Mouse (Mus musculus) kidney, embryonic 16.5 days (tissue): ENCODE results near the gene Panx3. TPM values are rescaled to one million over a fixed set of nuclear protein-coding genes. Genes with fewer than 3 reads are reported as not detected.

ENCODE experiments used
- ATAC-seq: fragments of 200-750 bp; cut with Nextera tagmentation; 2 replicates; pipeline ENCODE4 v1.8.0; 2017; ENCODE audit warnings: moderate TSS enrichment; ENCODE audit not compliant: low FRiP score, low TSS enrichment
- H3K27ac ChIP-seq: fragments of 300-500 bp; sonication (generic); 2 replicates; pipeline ENCODE4 v1.5.1; 2014; ENCODE audit warnings: low read length
- H3K27me3 ChIP-seq: fragments of 300-500 bp; sonication (generic); 2 replicates; pipeline ENCODE4 v1.6.1; 2014; ENCODE audit warnings: low read length, control low read depth, mixed read lengths; ENCODE audit not compliant: insufficient read depth
- H3K36me3 ChIP-seq: fragments of 300-500 bp; sonication (generic); 2 replicates; pipeline ENCODE4 v1.6.1; 2014; ENCODE audit warnings: low read length, control low read depth, mixed read lengths; ENCODE audit not compliant: insufficient read depth
- H3K4me1 ChIP-seq: fragments of 300-500 bp; sonication (generic); 2 replicates; pipeline ENCODE4 v1.6.1; 2014; ENCODE audit warnings: low read length, control low read depth, mixed read lengths; ENCODE audit not compliant: insufficient read depth
- H3K4me2 ChIP-seq: fragments of 300-500 bp; sonication (generic); replicated peaks from 2 replicates; pipeline ENCODE4 v1.6.1; 2014; ENCODE audit warnings: low read depth, low read length
- H3K4me3 ChIP-seq: fragments of 300-500 bp; sonication (generic); 2 replicates; pipeline ENCODE4 v1.5.1; 2014; ENCODE audit warnings: mild to moderate bottlenecking, low read length
- H3K9ac ChIP-seq: fragments of 300-500 bp; sonication (generic); replicated peaks from 2 replicates; pipeline ENCODE4 v1.6.1; 2014; ENCODE audit warnings: low read length
- H3K9me3 ChIP-seq: fragments of 300-500 bp; sonication (generic); 2 replicates; pipeline ENCODE4 v1.6.1; 2016; ENCODE audit warnings: low read length, control low read depth
- WGBS: fragments of 180-500 bp; shearing (Covaris S2); extraction: QIAGEN DNeasy Blood & Tissue Kit; methylation state at CpG from one replicate; pipeline ENCODE4 v1.1.7; 2014; 5-methylcytosine and 5-hydroxymethylcytosine counted together
- polyA plus RNA-seq: library from polyadenylated mRNA; unstranded; fragments of >200 nt; fragmentation: Nextera tagmentation; extraction: Ambion mirVana; gene quantifications from 2 replicates; pipeline ENCODE4 v1.2.1, GENCODE M21; 2015

Gene Panx3
- polyA plus RNA-seq, 1 experiment from 2014 or later = not detected

- no peaks in the 10 kb centered on the region for H3K9me3 ChIP-seq
- H3K36me3 ChIP-seq = no peaks in the 10 kb centered on the region
- no peak overlapping the region for H3K4me3 ChIP-seq
- no peaks in the 10 kb centered on the region for H3K27me3 ChIP-seq
- no peak overlapping the region for H3K27ac ChIP-seq
- WGBS = 61% methylated on average over 2 of the region's 2 CpGs
- H3K4me1 ChIP-seq = no peaks in the 10 kb centered on the region
- H3K9ac ChIP-seq = no peak overlapping the region
- H3K4me2 ChIP-seq = no peak overlapping the region
- ATAC-seq = no peak
Observed at GRCm38 (mm10) chr9:37664604-37665003, 4.4 kb downstream of the Panx3 start.

- H3K9me3 ChIP-seq = no peaks in the 10 kb centered on the region
- no peak overlapping the region for H3K4me2 ChIP-seq
- 78% methylated on average over 1 of the region's 1 CpGs for WGBS
- H3K4me3 ChIP-seq = no peak overlapping the region
- no peaks in the 10 kb centered on the region for H3K36me3 ChIP-seq
- no peak overlapping the region for H3K27ac ChIP-seq
- H3K4me1 ChIP-seq = no peaks in the 10 kb centered on the region
- no peaks in the 10 kb centered on the region for H3K27me3 ChIP-seq
- no peak overlapping the region for H3K9ac ChIP-seq
- ATAC-seq = no peak
Observed at GRCm38 (mm10) chr9:37663210-37663609, 5.8 kb downstream of the Panx3 start.

DNA sequence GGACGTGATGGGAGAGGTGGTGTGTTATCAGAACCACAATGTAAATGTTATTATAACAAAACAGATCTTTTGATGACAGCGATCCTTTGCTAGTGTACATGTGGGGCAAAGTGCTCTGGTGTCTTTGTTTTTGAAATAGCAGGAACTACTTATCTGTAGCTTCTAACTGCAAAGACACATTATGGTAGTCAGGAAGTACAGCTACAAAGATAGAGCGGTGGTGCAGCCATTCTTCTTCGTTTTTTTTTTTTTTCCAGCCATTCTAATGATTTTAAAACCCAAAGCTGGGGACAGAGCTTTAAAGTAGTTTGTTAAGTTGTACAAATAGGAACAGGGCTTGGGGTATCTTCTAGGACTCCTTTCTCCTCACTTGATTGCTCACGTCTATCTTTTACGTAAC, 9.6 kb downstream of the Panx3 start:
- Histone ChIP-seq H3K4me3 (no peak overlapping the region), H3K4me1 (peaks cover 10% of the 10 kb centered on the region; the same call in 1 of the 2 replicates), H3K9me3 (no peaks in the 10 kb centered on the region), H3K36me3 (peaks cover 1% of the 10 kb centered on the region; the same call in 1 of the 2 replicates), H3K4me2 (no peak overlapping the region), H3K27ac (no peak overlapping the region), H3K27me3 (no peaks in the 10 kb centered on the region), H3K9ac (no peak overlapping the region)
- no peak for ATAC-seq
- 79% methylated on average over 6 of the region's 6 CpGs for WGBS

DNA sequence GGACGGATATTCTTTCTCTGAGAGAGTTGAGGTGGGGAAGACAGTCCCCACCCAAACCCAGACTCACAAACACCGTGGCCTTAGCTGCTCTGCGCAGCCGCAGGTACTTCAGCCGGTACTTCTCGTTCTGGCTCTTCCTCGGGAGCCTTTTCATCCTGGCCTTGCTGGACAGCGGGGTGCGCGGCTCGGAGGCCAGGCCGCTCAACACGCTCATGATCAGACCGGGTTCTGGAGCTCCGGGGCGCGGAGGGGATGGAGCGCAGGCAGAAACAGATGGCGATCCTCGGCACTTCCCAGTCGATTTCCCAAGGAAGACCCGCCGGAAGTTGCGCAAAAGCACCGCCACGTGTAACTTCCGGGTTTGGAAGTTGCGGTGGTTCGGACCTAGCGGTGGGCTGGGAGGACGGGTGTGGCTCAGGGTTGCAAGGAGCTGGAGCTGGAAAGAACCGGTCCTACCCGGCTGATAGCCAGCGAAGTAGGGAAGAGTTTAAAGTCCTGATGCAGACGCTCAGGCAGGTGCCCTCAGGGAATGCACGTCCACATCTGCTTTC, 12.0 kb downstream of the Panx3 start, which contains the start of gene Tbrg1:
Gene Tbrg1 (minus strand): TSS at position 382 of the 551 bp plus-strand sequence.
- Histone ChIP-seq H3K4me3 (peak within 1 kb of the TSS; percentile 90), H3K27ac (peak within 1 kb of the TSS; percentile 94), H3K36me3 (peaks cover 24% of the 10 kb centered on the region), H3K9me3 (no peaks in the 10 kb centered on the region), H3K4me1 (peaks cover 10% of the 10 kb centered on the region; the same call in 1 of the 2 replicates), H3K27me3 (no peaks in the 10 kb centered on the region), H3K4me2 (peak within 1 kb of the TSS; percentile 89), H3K9ac (peak within 1 kb of the TSS; percentile 91)
- ATAC-seq = peak; percentile 96
- under 1% methylated on average over 36 of the region's 36 CpGs for WGBS

DNA sequence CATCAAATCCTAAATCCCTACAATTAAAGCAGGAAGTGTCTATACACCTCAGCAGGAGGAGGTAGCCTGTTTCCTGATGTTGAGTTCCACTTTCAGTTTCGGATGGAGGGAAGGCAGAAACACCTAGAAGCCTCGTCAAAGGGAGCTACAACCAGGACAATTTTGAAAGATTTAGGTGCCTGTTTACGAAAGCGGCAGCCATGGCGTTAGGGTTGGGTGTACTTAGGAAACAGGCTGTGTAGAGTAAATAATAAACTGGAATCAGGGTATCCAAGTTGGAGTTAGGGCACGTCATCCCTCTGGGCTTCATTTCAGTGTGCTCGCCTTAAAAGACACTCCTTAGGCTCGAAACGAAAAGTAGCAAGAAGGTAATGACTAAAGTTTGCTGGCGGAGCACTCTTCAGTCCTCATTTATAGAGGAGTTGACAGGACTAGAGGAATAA, 12.6 kb downstream of the Panx3 start:
- H3K27me3 ChIP-seq = no peaks in the 10 kb centered on the region
- H3K9me3 ChIP-seq = no peaks in the 10 kb centered on the region
- H3K4me2 ChIP-seq = peak overlapping the region; percentile 89
- H3K27ac ChIP-seq = peak overlapping the region; percentile 94
- peak overlapping the region; percentile 91 for H3K9ac ChIP-seq
- ATAC-seq = 0 out of 2 replicates have a peak, but pooled peaks have one; percentile 14
- WGBS = 1% methylated on average over 10 of the region's 10 CpGs
- peaks cover 10% of the 10 kb centered on the region; the same call in 1 of the 2 replicates for H3K4me1 ChIP-seq
- H3K36me3 ChIP-seq = peaks cover 26% of the 10 kb centered on the region
- peak overlapping the region; percentile 90 for H3K4me3 ChIP-seq

- Histone ChIP-seq H3K9me3 (no peaks in the 10 kb centered on the region), H3K36me3 (peaks cover 31% of the 10 kb centered on the region), H3K27me3 (no peaks in the 10 kb centered on the region), H3K4me2 (peak overlapping the region; percentile 89), H3K4me1 (peaks cover 10% of the 10 kb centered on the region; the same call in 1 of the 2 replicates), H3K4me3 (peak overlapping the region; percentile 90), H3K9ac (peak overlapping the region; percentile 91; the same call in 1 of the 2 replicates), H3K27ac (no peak overlapping the region)
- ATAC-seq = no peak
- WGBS = 60% methylated on average over 8 of the region's 8 CpGs
Observed at GRCm38 (mm10) chr9:37655961-37656360, 13.1 kb downstream of the Panx3 start.

- no peak overlapping the region for H3K27ac ChIP-seq
- no peak for ATAC-seq
- no peaks in the 10 kb centered on the region for H3K9me3 ChIP-seq
- 84% methylated on average over 5 of the region's 5 CpGs for WGBS
- no peak overlapping the region for H3K4me2 ChIP-seq
- peaks cover 49% of the 10 kb centered on the region for H3K36me3 ChIP-seq
- H3K27me3 ChIP-seq = no peaks in the 10 kb centered on the region
- no peak overlapping the region for H3K4me3 ChIP-seq
- no peak overlapping the region for H3K9ac ChIP-seq
- H3K4me1 ChIP-seq = peaks cover 10% of the 10 kb centered on the region; the same call in 1 of the 2 replicates
Observed at GRCm38 (mm10) chr9:37653836-37654235, 15.2 kb downstream of the Panx3 start.

DNA sequence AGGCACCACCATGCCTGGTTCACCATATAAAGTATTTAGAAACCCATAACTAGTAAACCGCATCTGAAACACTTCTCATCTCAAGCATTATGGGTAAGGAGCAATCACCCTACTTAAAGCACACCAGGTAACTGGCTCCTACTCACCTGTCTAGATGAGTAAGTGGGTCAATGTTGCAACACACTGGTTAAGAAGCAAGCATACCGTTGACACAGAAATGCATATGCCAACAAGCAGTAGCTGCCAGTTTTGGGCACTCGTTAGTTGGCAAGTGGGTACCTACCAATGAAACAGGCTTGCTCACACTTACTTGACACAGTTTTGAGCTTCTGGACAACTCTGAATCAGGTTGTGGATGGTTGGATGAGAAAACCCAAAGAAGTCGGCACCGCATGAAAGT, 18.4 kb downstream of the Panx3 start:
- Histone ChIP-seq H3K9me3 (no peaks in the 10 kb centered on the region), H3K9ac (no peak overlapping the region), H3K4me3 (no peak overlapping the region), H3K27ac (no peak overlapping the region), H3K27me3 (no peaks in the 10 kb centered on the region), H3K4me1 (no peaks in the 10 kb centered on the region), H3K36me3 (peaks cover 64% of the 10 kb centered on the region), H3K4me2 (no peak overlapping the region)
- ATAC-seq = no peak
- WGBS = 95% methylated on average over 5 of the region's 5 CpGs

- H3K36me3 ChIP-seq = peaks cover 36% of the 10 kb centered on the region
- no peak overlapping the region for H3K27ac ChIP-seq
- no peak overlapping the region for H3K9ac ChIP-seq
- no peak for ATAC-seq
- no peak overlapping the region for H3K4me2 ChIP-seq
- no peaks in the 10 kb centered on the region for H3K4me1 ChIP-seq
- no peaks in the 10 kb centered on the region for H3K27me3 ChIP-seq
- no peak overlapping the region for H3K4me3 ChIP-seq
- no peaks in the 10 kb centered on the region for H3K9me3 ChIP-seq
- 84% methylated on average over 3 of the region's 3 CpGs for WGBS
Observed at GRCm38 (mm10) chr9:37646246-37646645, 22.8 kb downstream of the Panx3 start.

- Histone ChIP-seq H3K4me3 (no peak overlapping the region), H3K9me3 (no peaks in the 10 kb centered on the region), H3K27ac (no peak overlapping the region), H3K4me1 (no peaks in the 10 kb centered on the region), H3K4me2 (no peak overlapping the region), H3K36me3 (no peaks in the 10 kb centered on the region), H3K27me3 (no peaks in the 10 kb centered on the region), H3K9ac (no peak overlapping the region)
- 82% methylated on average over 3 of the region's 3 CpGs for WGBS
- ATAC-seq = no peak
Observed at GRCm38 (mm10) chr9:37638721-37639120, 30.3 kb downstream of the Panx3 start.
